Mouse (Mus musculus) lung, adult 2 months (tissue): Measurements from ENCODE around the gene Tll1.

Source experiments
- CTCF ChIP-seq: fragments of 200-500 bp; IDR thresholded peaks from 2 replicates; pipeline ENCODE4 v1.5.1; 2011; ENCODE audit warnings: mild to moderate bottlenecking, low read length, control low read depth; ENCODE audit not compliant: insufficient read depth
- POLR2A ChIP-seq: fragments of 200-500 bp; IDR thresholded peaks from 2 replicates; pipeline ENCODE4 v1.6.1; 2011; ENCODE audit warnings: low read depth, mild to moderate bottlenecking, control low read depth, low read length, borderline replicate concordance; ENCODE audit errors: extremely low read depth

GRCm38 (mm10) chr8:64059867-64060266 lies 146.2 kb downstream of the Tll1 start:
- no peak for TF ChIP-seq CTCF
- no peak for TF ChIP-seq POLR2A
